Mouse (Mus musculus): ENCODE results near the gene Scai.

- no peak for TF ChIP-seq CTCF (IDR thresholded peaks at IDR 0.05; ENCODE audit: extremely low read depth, insufficient read depth, insufficient read length, insufficient replicate concordance)
- no peak for TF ChIP-seq POLR2A (IDR thresholded peaks at IDR 0.05; ENCODE audit: low read depth, low read length)
Observed at GRCm38 (mm10) chr2:39226731-39227130, 36.2 kb upstream of the Scai start.

Measured in spleen, adult 2 months (tissue).